ENCODE assay signal across 11 mouse cellular contexts in the genomic region with DNA sequence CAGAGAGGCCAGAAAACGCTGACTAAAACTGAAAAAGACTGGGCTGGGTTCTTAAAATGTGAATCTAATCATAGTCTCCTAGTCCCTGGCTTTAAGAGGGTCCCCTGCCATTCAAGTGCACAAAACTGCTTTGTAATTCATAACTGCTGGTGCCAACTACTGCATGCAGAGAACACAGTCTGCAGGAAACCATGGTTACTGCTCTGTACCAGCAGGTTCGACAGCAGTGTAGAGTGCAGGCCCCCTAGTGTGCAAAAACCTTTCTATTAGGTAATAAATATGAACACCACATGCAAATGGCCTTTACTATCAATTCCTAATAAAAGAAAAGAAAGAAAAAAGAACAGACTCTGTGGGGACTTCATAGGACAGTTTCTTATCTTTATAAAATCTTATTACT. TPM values are rescaled to one million over a fixed set of nuclear protein-coding genes. Genes with fewer than 3 reads are reported as not detected.
A peak's percentile ranks its signal among the peaks of the same experiment; 100 is the strongest.
DNase-seq lines count a peak whose midpoint lies in the region; ATAC-seq and TF ChIP-seq lines count a peak whose summit lies in the region.
"Had no signal": no experiment of that assay in that cellular context is flagged by ENCODE, and none has a peak within 500 bp of the region (broad histone marks: within the 10 kb centered on the region; RNA-seq: fewer than 3 reads in every experiment).

No protein-coding gene starts in this region.

- intact Hi-C loops in left cerebral cortex, postnatal 4 days (cut with DNase I): loop anchor here (5.0 kb wide), 1 partner anchor 618 kb away; no protein-coding TSS in a partner anchor

- H3K4me3 ChIP-seq in forebrain, postnatal 0 days (ENCODE audit: low read depth, low read length): no peak overlapping the region
- no peak overlapping the region for H3K4me3 ChIP-seq in midbrain, postnatal 0 days (ENCODE audit: low read depth, low read length)
- H3K4me3 ChIP-seq: liver, embryonic 12.5 days; stomach, embryonic 15.5 days had no signal

- 10% methylated on average over 2 of the region's 2 CpGs for WGBS in forebrain, postnatal 0 days
- 23% methylated on average over 2 of the region's 2 CpGs for WGBS in midbrain, postnatal 0 days

- no peaks in the 10 kb centered on the region for H3K27me3 ChIP-seq in forebrain, postnatal 0 days (ENCODE audit: insufficient read depth, low read length)
- H3K27me3 ChIP-seq in midbrain, postnatal 0 days (ENCODE audit: insufficient read depth, low read length): no peaks in the 10 kb centered on the region
- H3K27me3 ChIP-seq: liver, embryonic 12.5 days; stomach, embryonic 15.5 days had no signal

- no peak overlapping the region for H3K9ac ChIP-seq in forebrain, postnatal 0 days
- no peak overlapping the region for H3K9ac ChIP-seq in midbrain, postnatal 0 days (replicated peaks; ENCODE audit: low read length, poor library complexity, severe bottlenecking)
- H3K9ac ChIP-seq: liver, embryonic 12.5 days; stomach, embryonic 15.5 days had no signal

- peak; percentile 42 to 44 for DNase-seq in cerebellum, postnatal 10 days
- DNase-seq in cerebellum, postnatal 4 days (ENCODE audit: low spot score in 2 of 2): no peak
- peak; percentile 10 for DNase-seq in left cerebral cortex, postnatal 4 days
- no peak for DNase-seq in left cerebral cortex, adult 9 months (ENCODE audit: low spot score in 2 of 2)
- DNase-seq in forebrain, postnatal 0 days: peak; percentile 80
- peak; percentile 83 for DNase-seq in midbrain, postnatal 0 days (ENCODE audit: low spot score)
- DNase-seq in B cell, adult 2 months: no peak
- no peak for DNase-seq in thymus, postnatal 0 days (ENCODE audit: low spot score)
- DNase-seq: lung, postnatal 4 days had no signal

- peak overlapping the region; percentile 79 for H3K27ac ChIP-seq in forebrain, postnatal 0 days (ENCODE audit: low read depth, low read length)
- peak overlapping the region; percentile 67 for H3K27ac ChIP-seq in midbrain, postnatal 0 days (ENCODE audit: low read depth, low read length)
- H3K27ac ChIP-seq: liver, embryonic 12.5 days; stomach, embryonic 15.5 days had no signal

- H3K9me3 ChIP-seq in forebrain, postnatal 0 days (ENCODE audit: low read length): no peaks in the 10 kb centered on the region
- H3K9me3 ChIP-seq in midbrain, postnatal 0 days (ENCODE audit: low read length): no peaks in the 10 kb centered on the region
- H3K9me3 ChIP-seq: liver, embryonic 12.5 days; stomach, embryonic 15.5 days had no signal

- H3K4me2 ChIP-seq in forebrain, postnatal 0 days (ENCODE audit: low read depth): no peak overlapping the region
- H3K4me2 ChIP-seq in midbrain, postnatal 0 days (ENCODE audit: low read depth, low read length, poor library complexity, severe bottlenecking): no peak overlapping the region
- H3K4me2 ChIP-seq: liver, embryonic 12.5 days; stomach, embryonic 15.5 days had no signal

- peak; percentile 98 for ATAC-seq in forebrain, postnatal 0 days
- peak; percentile 91 for ATAC-seq in midbrain, postnatal 0 days (ENCODE audit: low FRiP score)
- ATAC-seq: liver, embryonic 12.5 days had no signal

- no peaks in the 10 kb centered on the region for H3K36me3 ChIP-seq in forebrain, postnatal 0 days (ENCODE audit: insufficient read depth)
- no peaks in the 10 kb centered on the region for H3K36me3 ChIP-seq in midbrain, postnatal 0 days (ENCODE audit: insufficient read depth, low read length)

- peak; percentile 64 for TF ChIP-seq CTCF in forebrain, postnatal 0 days (IDR thresholded peaks at IDR 0.05; ENCODE audit: low read depth)
- TF ChIP-seq CTCF in midbrain, postnatal 0 days (IDR thresholded peaks at IDR 0.05): peak; percentile 75

- H3K4me1 ChIP-seq in forebrain, postnatal 0 days (ENCODE audit: insufficient read depth): peaks cover 6% of the 10 kb centered on the region; the same call in 1 of the 2 replicates
- no peaks in the 10 kb centered on the region for H3K4me1 ChIP-seq in midbrain, postnatal 0 days (ENCODE audit: insufficient read depth, low read length)
- H3K4me1 ChIP-seq: liver, embryonic 12.5 days; stomach, embryonic 15.5 days had no signal

RNA-seq across cellular contexts. Expression of gene Cenpf, which starts 42.5 kb away (rescaled TPM):
- total RNA-seq in left cerebral cortex, postnatal 4 days (2021): 1 to 10 TPM; 7.2 to 8.1 TPM
- total RNA-seq in forebrain, postnatal 0 days (2014; rRNA removed): 3.0 and 6.4 TPM in 2 replicates
- 9.0 and 14.5 TPM in 2 replicates for polyA plus RNA-seq in forebrain, postnatal 0 days (2015; fragmentation: Nextera tagmentation; extraction: Ambion mirVana)
- 1.8 and 3.0 TPM in 2 replicates for total RNA-seq in midbrain, postnatal 0 days (2014; rRNA removed)
- 4.3 and 6.8 TPM in 2 replicates for polyA plus RNA-seq in midbrain, postnatal 0 days (2015; fragmentation: Nextera tagmentation; extraction: Ambion mirVana)
- 77.8 and 101 TPM in 2 replicates for polyA plus RNA-seq in thymus, postnatal 0 days (2015; fragmentation: Nextera tagmentation; extraction: Ambion mirVana)

Comparison
In these comparisons a context has a peak if more than half of its experiments do, and no peak if none do; other contexts are left out.
1. DNase-seq: peak in cerebellum, postnatal 10 days (2 of 2), left cerebral cortex, postnatal 4 days (single experiment), forebrain, postnatal 0 days (single experiment) and midbrain, postnatal 0 days (single experiment); none in cerebellum, postnatal 4 days (0 of 2), left cerebral cortex, adult 9 months (0 of 2), B cell, adult 2 months (0 of 2) and thymus, postnatal 0 days (single experiment).